Comparison of ENCODE assay signal across 7 mouse cellular contexts in genomic region chr6:146272253-146273036, GRCm38 (mm10).
DNase-seq lines count a peak whose midpoint lies in the region; ATAC-seq lines count a peak whose summit lies in the region.

No protein-coding gene starts in this region.

- ATAC-seq in hindbrain, embryonic 16.5 days, result peak; percentile 55; the same call in 1 of the 2 replicates
- peak; percentile 74 for ATAC-seq in neural tube, embryonic 13.5 days (ENCODE audit: low read depth)

- H3K27ac ChIP-seq in hindbrain, embryonic 16.5 days (ENCODE audit: low read depth, low read length), result no peak overlapping the region
- H3K27ac ChIP-seq in neural tube, embryonic 13.5 days (replicated peaks), result no peak overlapping the region

- intact Hi-C loops in left cerebral cortex, postnatal 10 days (cut with DNase I), result loop anchor here (5.0 to 10.0 kb wide), 2 partner anchors 410 to 908 kb away; no protein-coding TSS in a partner anchor

- no peaks in the 10 kb centered on the region for H3K27me3 ChIP-seq in hindbrain, embryonic 16.5 days (replicated peaks; ENCODE audit: control insufficient read depth, insufficient read depth, low read length)
- no peaks in the 10 kb centered on the region for H3K27me3 ChIP-seq in neural tube, embryonic 13.5 days

- no peaks in the 10 kb centered on the region for H3K36me3 ChIP-seq in hindbrain, embryonic 16.5 days (ENCODE audit: control insufficient read depth, insufficient read depth, low read length)
- no peaks in the 10 kb centered on the region for H3K36me3 ChIP-seq in neural tube, embryonic 13.5 days

- H3K9me3 ChIP-seq in hindbrain, embryonic 16.5 days (ENCODE audit: control insufficient read depth, low read length), result no peaks in the 10 kb centered on the region
- no peaks in the 10 kb centered on the region for H3K9me3 ChIP-seq in neural tube, embryonic 13.5 days

- H3K9ac ChIP-seq in hindbrain, embryonic 16.5 days (ENCODE audit: low read depth, low read length), result no peak overlapping the region
- no peak overlapping the region for H3K9ac ChIP-seq in neural tube, embryonic 13.5 days

- no peak overlapping the region for H3K4me2 ChIP-seq in hindbrain, embryonic 16.5 days (ENCODE audit: low read length)
- no peak overlapping the region for H3K4me2 ChIP-seq in neural tube, embryonic 13.5 days

- H3K4me3 ChIP-seq in hindbrain, embryonic 16.5 days (ENCODE audit: low read length), result no peak overlapping the region
- H3K4me3 ChIP-seq in neural tube, embryonic 13.5 days, result no peak overlapping the region

- 78% methylated on average over 5 of the region's 5 CpGs for WGBS in hindbrain, embryonic 16.5 days
- 73% methylated on average over 5 of the region's 5 CpGs for WGBS in neural tube, embryonic 13.5 days

- peaks cover 5% of the 10 kb centered on the region for H3K4me1 ChIP-seq in hindbrain, embryonic 16.5 days (ENCODE audit: control insufficient read depth, insufficient read depth, low read depth, low read length)
- peaks cover 16% of the 10 kb centered on the region; the same call in 1 of the 2 replicates for H3K4me1 ChIP-seq in neural tube, embryonic 13.5 days (replicated peaks)

- peak; percentile 47 to 80 for DNase-seq in right cerebral cortex, adult 2 months (ENCODE audit: low spot score in 2 of 2)
- no peak for DNase-seq in right cerebral cortex, postnatal 36 days (ENCODE audit: low spot score in 2 of 2)
- DNase-seq in T-cell, adult 2 months (ENCODE audit: low spot score), result peak; percentile 61
- DNase-seq in embryo, embryonic 11.5 days (ENCODE audit: low read depth, low spot score), result peak; percentile 52
- DNase-seq in left cerebral cortex, postnatal 10 days (ENCODE audit: extremely low spot score in 1 of 2, low spot score in 2 of 2), result peak; percentile 44 to 49

Comparison
In these comparisons a context has a peak if more than half of its experiments do, and no peak if none do; other contexts are left out.
1. DNase-seq: peak in right cerebral cortex, adult 2 months (2 of 2), T-cell, adult 2 months (single experiment), embryo, embryonic 11.5 days (single experiment) and left cerebral cortex, postnatal 10 days (2 of 2); none in right cerebral cortex, postnatal 36 days (0 of 2).